Mouse (Mus musculus): ENCODE measurements around the gene Fam206a.

Gene Fam206a

GRCm38 (mm10) chr4:56801907-56802668 lies at the start of gene Fam206a, which contains the start of gene Elp1:
Gene Fam206a, plus strand, starts transcription at chr4:56802345.
Gene Elp1, minus strand, starts transcription at chr4:56802331.
- peak; percentile 98 for DNase-seq (ENCODE audit: extremely low spot score, low spot score)

GRCm38 (mm10) chr4:56756021-56756420 lies 46.1 kb upstream of the Fam206a start:
- no peak for DNase-seq (ENCODE audit: extremely low spot score, low spot score)

DNA sequence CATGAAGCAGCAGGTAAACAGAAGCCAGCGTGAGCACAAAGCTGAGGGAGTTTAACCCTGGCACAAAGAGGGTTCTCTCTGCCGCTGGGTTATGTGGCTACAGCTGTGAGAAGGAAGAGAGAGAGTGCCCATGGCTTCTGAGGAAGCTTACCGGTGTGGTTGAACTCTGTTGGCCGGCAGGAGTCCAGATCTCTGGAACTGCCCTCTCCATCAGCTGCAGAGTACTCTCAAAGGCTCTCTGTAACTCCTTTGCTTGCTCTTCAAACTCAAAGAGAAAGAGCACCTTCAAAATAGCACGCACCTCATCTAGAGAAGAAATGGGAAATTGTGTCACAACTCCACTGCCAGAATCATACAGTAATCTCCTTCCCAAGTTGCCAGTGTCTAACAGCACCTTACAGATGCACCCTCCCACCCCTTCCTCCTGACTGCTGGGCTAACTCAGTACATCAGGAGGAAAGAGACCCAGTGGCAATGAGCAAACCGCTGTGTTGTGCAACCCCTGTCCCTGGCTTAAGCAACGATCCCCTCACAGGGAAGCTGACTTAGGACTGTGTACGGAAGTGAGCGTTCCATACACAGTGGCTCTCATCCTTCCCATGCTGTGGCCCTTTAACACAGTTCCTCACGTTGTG lies 45.1 kb upstream of the Fam206a start:
- DNase-seq (ENCODE audit: extremely low spot score, low spot score): no peak

GRCm38 (mm10) chr4:56757693-56758092 lies 44.5 kb upstream of the Fam206a start:
- DNase-seq (ENCODE audit: extremely low spot score, low spot score): no peak

GRCm38 (mm10) chr4:56767861-56768284 lies 34.3 kb upstream of the Fam206a start:
- DNase-seq (ENCODE audit: extremely low spot score, low spot score): no peak

GRCm38 (mm10) chr4:56768913-56769312 lies 33.2 kb upstream of the Fam206a start:
- no peak for DNase-seq (ENCODE audit: extremely low spot score, low spot score)

- DNase-seq (ENCODE audit: extremely low spot score, low spot score): no peak
These were observed 31.1 kb upstream of the Fam206a start for GRCm38 (mm10) chr4:56771065-56771464.

DNA sequence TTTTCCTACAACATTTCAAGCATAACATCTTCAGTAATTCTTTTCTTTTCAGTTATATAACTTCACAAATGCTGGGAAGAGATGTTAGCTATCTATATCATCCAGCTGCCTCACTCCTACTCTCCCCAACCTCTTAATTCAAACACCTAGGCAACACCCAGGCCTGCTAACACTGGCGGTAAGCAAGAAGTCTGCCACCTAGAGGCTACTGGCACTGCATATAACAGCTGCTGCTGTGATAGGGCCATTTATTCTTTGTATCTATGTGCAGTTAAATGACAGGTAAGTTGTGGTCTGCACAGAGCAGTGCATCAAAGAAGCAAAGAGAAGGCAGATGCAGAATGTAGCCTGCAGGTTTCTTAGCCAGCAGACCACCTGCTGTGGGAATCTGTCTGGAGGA lies 10.8 kb upstream of the Fam206a start:
- DNase-seq (ENCODE audit: extremely low spot score, low spot score): no peak

DNA sequence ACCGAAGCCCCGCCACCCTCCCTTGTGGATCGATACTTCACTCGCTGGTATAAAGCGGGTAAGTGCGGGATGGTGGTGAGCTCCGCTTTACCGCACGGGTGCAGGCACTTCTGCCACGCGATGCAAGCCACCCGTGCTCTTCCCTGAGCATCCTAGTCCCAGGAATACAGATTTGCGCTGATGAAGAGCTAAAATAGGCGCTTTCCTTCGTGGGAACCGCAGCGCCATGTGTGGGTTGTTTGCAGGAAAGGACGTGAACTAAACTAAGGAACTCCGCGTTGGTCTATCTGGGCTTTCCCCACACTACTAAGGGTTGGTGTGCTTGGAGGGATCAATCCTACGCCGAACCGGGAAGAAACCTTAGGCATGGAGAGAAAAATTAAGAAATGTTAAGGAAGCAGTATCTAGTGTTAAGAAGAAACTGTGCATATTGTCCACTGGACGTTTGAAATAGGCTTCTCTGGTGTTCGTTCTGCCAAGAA lies 565 bp downstream of the Fam206a start:
- no peak for DNase-seq (ENCODE audit: extremely low spot score, low spot score)

DNA sequence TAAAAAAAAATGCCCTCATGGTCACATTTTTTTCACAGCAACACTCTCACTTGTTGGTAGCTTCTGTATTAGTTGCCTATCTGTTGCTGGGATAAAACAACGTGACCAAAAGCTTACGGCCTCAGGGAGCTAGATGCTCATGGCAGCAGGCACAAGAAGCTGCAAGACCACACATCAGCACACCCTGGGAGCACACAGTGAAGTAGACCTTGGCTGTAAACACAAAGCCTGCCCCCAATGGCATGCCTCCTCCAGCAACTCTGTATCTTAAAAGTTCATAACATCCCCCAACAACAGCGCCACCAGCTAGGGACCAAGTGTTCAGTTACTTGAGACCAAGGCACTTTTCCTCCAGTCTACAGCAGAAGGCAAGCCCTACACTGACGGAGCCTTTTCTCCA lies 6.9 kb downstream of the Fam206a start:
- DNase-seq (ENCODE audit: extremely low spot score, low spot score): no peak

GRCm38 (mm10) chr4:56811642-56812041 lies 9.5 kb downstream of the Fam206a start:
- DNase-seq (ENCODE audit: extremely low spot score, low spot score): no peak

DNA sequence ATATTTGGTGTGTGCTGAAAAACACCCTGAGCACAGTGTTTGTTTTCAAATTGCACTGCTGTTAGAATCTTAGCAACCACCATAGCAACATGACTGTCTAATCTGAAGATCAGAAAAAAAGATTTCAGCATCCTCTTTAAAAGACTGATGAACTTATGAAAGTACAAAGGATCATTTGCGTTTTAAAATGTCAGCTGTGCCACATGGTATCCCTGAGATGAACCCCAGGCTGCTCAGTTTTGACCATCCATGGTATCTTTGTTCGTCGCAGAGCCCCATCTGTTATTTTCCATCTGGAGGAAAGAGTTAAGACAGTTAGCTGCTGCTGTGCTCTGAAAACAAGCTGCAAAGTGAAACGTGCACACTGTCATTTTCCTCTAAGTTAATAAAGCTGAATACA lies 10.0 kb downstream of the Fam206a start:
- DNase-seq (ENCODE audit: extremely low spot score, low spot score): no peak

- no peak for DNase-seq (ENCODE audit: extremely low spot score, low spot score)
These were observed 13.0 kb downstream of the Fam206a start for GRCm38 (mm10) chr4:56815131-56815530.

DNA sequence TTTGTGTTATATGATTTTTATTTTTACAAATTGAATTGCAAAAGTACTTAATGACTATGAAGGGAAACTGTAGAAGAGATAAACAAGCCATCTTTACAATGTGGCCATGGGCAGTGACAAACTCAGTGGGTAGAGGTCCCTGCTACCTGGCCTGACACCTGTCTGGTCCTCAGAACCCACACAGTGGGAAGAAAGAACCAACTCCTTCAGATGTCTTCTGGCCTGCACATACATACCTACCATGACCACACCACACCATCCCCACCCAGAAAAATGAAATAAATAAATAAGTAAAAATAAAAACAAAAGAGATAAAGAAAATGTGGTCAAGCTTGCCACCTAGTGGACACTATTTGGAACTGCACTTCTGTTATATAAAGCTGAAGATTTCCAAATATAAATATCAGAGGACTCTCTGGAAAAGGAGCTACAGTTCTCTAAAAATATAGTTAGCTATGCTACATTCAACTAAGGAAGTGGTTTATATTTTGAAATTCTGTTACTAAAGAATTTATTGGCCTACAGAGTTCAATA lies 17.9 kb downstream of the Fam206a start:
- no peak for DNase-seq (ENCODE audit: extremely low spot score, low spot score)

GRCm38 (mm10) chr4:56824231-56824630 lies 22.1 kb downstream of the Fam206a start:
- DNase-seq (ENCODE audit: extremely low spot score, low spot score): no peak

DNA sequence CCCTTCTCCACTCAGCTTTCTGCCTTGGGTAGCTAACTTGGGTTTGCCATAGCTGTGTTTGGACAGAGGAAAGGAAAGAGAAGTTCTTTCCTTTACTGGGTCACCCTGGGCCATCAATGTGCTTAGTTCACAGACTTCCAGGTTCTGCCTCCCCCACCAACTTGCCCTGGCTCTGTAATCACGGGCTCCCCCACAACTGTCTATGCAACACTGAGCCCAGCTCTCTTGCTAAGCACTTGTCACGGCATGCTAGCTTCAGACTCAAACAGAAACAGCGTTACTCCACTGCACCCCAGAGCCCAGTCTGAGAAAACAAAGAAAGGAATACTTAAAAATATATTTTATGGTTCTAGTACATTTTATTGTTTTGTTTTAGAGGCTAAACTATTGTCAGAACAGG lies 26.8 kb downstream of the Fam206a start:
- no peak for DNase-seq (ENCODE audit: extremely low spot score, low spot score)

GRCm38 (mm10) chr4:56829511-56829921 lies 27.4 kb downstream of the Fam206a start:
- no peak for DNase-seq (ENCODE audit: extremely low spot score, low spot score)

DNA sequence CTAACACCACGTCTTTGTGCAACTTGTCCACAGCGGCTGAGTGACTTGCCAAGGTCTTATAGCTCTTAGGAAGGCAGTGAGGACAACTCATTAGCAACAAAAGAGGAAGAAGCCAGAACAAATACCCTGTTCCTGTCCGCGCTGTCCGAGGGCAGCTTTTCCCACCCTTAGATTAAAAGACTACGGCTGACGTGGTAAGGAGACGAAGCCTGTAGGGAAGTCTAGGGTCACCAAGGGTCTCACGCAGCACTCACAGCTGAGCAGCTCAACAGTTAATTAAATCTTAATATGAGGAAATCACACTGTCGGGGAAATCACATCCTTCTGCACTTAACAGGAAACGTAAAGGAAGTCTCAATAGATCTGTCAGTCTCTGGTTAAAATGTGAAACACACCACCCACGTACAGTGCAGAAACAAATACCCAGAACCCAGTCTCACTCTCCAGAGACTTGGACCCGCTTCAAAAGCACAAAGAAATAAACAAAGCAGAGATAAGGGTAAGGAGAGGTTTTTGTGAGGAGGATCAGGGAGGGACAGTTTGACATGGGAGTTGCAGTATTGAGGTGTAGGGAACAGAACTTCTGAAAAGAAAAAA lies 29.0 kb downstream of the Fam206a start:
- no peak for DNase-seq (ENCODE audit: extremely low spot score, low spot score)

GRCm38 (mm10) chr4:56831998-56832397 lies 29.9 kb downstream of the Fam206a start:
- DNase-seq (ENCODE audit: extremely low spot score, low spot score): no peak

DNA sequence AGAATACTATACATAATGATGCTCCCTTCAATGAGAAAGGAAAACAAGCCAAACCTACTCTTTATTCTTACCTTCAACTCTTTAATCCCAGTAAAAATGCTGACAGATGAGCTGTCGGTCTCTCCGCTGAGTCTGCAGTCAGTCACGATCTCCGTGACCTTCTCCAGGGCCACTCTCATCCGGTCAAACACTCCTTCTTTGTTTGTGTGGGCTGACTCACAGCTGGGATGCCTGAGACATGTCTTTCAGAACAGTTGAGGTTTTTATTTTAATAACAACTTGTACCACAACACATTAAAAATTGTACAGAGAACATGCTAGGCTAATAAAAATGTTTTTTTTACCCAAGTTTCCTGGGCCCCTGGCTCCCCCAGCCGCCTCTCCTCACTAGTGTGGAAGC lies 35.5 kb downstream of the Fam206a start:
- no peak for DNase-seq (ENCODE audit: extremely low spot score, low spot score)

DNA sequence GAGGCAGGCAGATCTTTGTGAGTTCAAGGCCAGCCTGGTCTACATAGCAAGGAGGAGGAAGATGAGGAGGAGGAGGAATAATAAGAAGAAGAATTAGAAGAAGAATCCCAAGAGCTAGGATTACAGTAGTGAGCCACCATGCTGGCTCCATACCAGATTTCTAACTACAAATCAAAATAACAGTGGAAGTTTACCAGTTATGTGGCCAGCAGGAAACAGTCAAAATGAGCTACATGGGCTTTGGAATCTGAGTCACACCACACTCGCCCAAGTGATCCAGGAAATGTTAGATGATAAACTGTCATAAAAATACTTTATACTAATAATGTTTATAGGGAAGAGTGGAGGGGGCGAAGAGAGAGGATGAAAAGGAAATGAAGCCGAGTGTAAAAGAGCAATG lies 38.2 kb downstream of the Fam206a start:
- DNase-seq (ENCODE audit: extremely low spot score, low spot score): no peak

DNA sequence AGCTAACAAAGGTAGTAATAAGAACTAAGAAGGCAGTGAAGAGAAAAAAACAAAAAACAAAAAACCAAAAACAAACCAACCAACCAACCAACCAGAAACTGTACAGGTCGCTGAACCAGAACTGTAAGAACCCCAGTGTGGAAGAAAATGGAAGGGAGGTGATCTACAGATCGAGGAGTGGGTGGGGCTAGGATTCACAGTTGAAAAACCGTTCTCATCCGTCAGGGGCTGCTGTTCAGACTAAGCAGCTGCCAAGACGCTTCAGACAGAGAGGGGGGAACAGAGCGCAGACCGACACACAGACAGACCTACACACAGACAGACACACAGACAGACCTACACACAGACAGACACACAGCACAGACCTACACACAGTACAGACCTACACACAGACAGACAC lies 40.4 kb downstream of the Fam206a start:
- no peak for DNase-seq (ENCODE audit: extremely low spot score, low spot score)
